Mouse (Mus musculus) myocyte (in vitro differentiated cells): ENCODE data around the gene Cactin. TPM values are rescaled to one million over a fixed set of nuclear protein-coding genes. Genes with fewer than 3 reads are reported as not detected.
A peak's percentile ranks its signal among the peaks of the same experiment; 100 is the strongest.

Experiments used
- H3K27me3 ChIP-seq: one replicate; pipeline ENCODE4 v1.6.1; 2011; ENCODE audit not compliant: control insufficient read depth, insufficient read depth, insufficient read length
- H3K36me3 ChIP-seq: one replicate; pipeline ENCODE4 v1.6.1; 2011; ENCODE audit not compliant: control insufficient read depth, insufficient read depth
- H3K4me2 ChIP-seq: one replicate; pipeline ENCODE4 v1.6.1; 2011; ENCODE audit warnings: low read depth, control low read depth
- H3K4me3 ChIP-seq: one replicate; pipeline ENCODE4 v1.5.1; 2011; ENCODE audit warnings: mild to moderate bottlenecking, control low read depth, moderate library complexity
- H3K79me2 ChIP-seq: one replicate; pipeline ENCODE4 v1.6.1; 2011; ENCODE audit not compliant: control insufficient read depth, insufficient read depth
- H3ac ChIP-seq: one replicate; pipeline ENCODE4 v1.6.1; 2011; ENCODE audit not compliant: control insufficient read depth, insufficient read length
- CEBPB ChIP-seq: IDR thresholded peaks from 2 replicates; pipeline ENCODE4 v1.6.1; 2011; ENCODE audit warnings: mild to moderate bottlenecking, moderate library complexity; ENCODE audit not compliant: poor library complexity, insufficient read depth, severe bottlenecking
- E2F4 ChIP-seq: IDR thresholded peaks from one replicate; pipeline ENCODE4 v1.6.1; 2011; ENCODE audit warnings: mild to moderate bottlenecking, control low read depth, moderate library complexity; ENCODE audit not compliant: insufficient read depth
- MAX ChIP-seq: IDR thresholded peaks from one replicate; pipeline ENCODE4 v1.6.1; 2011; ENCODE audit warnings: low read depth, mild to moderate bottlenecking, control low read depth
- MYOD1 ChIP-seq, 3 experiments: IDR thresholded peaks; one replicate each; pipeline ENCODE4 v1.6.1; 2011; ENCODE audit warnings: control low read depth in 2 of 3, low read depth in 2 of 3, mild to moderate bottlenecking in 2 of 3, moderate library complexity in 1 of 3; ENCODE audit not compliant: insufficient read length in 2 of 3, control insufficient read depth in 1 of 3
- MYOG ChIP-seq, 3 experiments: IDR thresholded peaks; one replicate each; pipeline ENCODE4 v1.6.1; 2011; ENCODE audit warnings: control low read depth in 2 of 3, low read depth in 2 of 3, mild to moderate bottlenecking in 2 of 3; ENCODE audit not compliant: insufficient read length in 2 of 3, control insufficient read depth in 1 of 3, insufficient read depth in 1 of 3
- POLR2A ChIP-seq: IDR thresholded peaks from one replicate; pipeline ENCODE4 v1.6.1; 2011; ENCODE audit warnings: low read depth, mild to moderate bottlenecking, control low read depth, moderate library complexity; ENCODE audit not compliant: insufficient read length
- POLR2AphosphoS2 ChIP-seq: IDR thresholded peaks from one replicate; pipeline ENCODE4 v1.6.1; 2011; ENCODE audit warnings: low read depth, control low read depth; ENCODE audit not compliant: insufficient read length
- REST ChIP-seq: IDR thresholded peaks from one replicate; pipeline ENCODE4 v1.6.1; 2011; ENCODE audit warnings: mild to moderate bottlenecking, control low read depth, moderate library complexity; ENCODE audit not compliant: insufficient read depth, insufficient read length
- SRF ChIP-seq: IDR thresholded peaks from one replicate; pipeline ENCODE4 v1.6.1; 2011; ENCODE audit warnings: low read depth; ENCODE audit not compliant: control insufficient read depth, insufficient read length
- TCF12 ChIP-seq: IDR thresholded peaks from one replicate; pipeline ENCODE4 v1.6.1; 2011; ENCODE audit warnings: mild to moderate bottlenecking, control low read depth; ENCODE audit not compliant: poor library complexity, insufficient read depth, severe bottlenecking
- TCF3 ChIP-seq: IDR thresholded peaks from one replicate; pipeline ENCODE4 v1.6.1; 2011; ENCODE audit warnings: low read depth, control low read depth; ENCODE audit not compliant: insufficient read length
- USF1 ChIP-seq: IDR thresholded peaks from one replicate; pipeline ENCODE4 v1.6.1; 2011; ENCODE audit warnings: low read depth, mild to moderate bottlenecking, control low read depth, moderate library complexity
- polyA plus RNA-seq: library from polyadenylated mRNA; unstranded; fragments of >200 nt; fragmentation: generic; extraction: Trizol; gene quantifications from one replicate; pipeline ENCODE4 v1.2.1, GENCODE M21; 2012; ENCODE audit warnings: missing spikeins

The Cactin gene
- polyA plus RNA-seq, 1 experiment = 31.3 TPM

DNA sequence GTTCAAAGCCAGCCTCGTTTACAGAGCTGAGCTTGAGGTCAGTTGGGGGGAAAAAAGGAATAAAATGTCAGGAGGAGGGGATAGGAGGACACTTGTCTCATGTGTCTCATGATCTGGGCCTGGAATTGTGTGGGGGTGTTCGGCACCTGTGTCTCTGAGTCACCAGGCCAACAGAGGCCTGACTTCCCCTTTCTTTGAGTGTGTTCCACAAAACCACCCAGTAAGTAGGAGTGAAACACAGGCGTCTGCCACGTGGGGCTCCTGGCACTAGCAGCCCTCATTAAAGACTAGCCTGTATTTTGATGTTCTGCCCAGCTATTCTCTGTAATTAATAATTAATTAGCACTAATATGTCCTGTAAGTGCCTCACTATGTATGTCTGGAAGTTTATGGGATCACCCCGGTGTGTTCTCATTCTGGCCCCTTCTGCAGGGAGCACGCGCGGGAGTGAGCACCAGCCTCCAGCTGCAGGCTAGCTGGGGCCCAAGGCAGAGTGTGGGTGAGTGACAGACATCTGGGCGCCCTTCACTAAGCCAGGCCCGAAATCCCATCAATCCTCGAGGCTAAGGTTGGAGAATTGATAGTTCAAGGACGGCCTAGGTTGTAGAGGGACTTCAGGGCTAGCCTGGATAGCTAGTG is 35.6 kb downstream of the Cactin start:
- Histone ChIP-seq H3K36me3 (no peaks in the 10 kb centered on the region), H3K4me3 (peak overlapping the region; percentile 55), H3ac (no peak overlapping the region), H3K4me2 (peak overlapping the region; percentile 80), H3K27me3 (no peaks in the 10 kb centered on the region), H3K79me2 (peaks cover 5% of the 10 kb centered on the region)
- peak in 2 of 3 experiments; percentile 44 to 88 for TF ChIP-seq MYOD1 (IDR thresholded peaks at IDR 0.05; ENCODE audit: control insufficient read depth in 1 of 3, insufficient read length in 2 of 3, low read depth in 2 of 3)
- TF ChIP-seq MYOG (IDR thresholded peaks at IDR 0.05; ENCODE audit: control insufficient read depth in 1 of 3, insufficient read depth in 1 of 3, insufficient read length in 2 of 3, low read depth in 2 of 3) = peak in 1 of 3 experiments; percentile 75
- TF ChIP-seq POLR2A = no peak
- TF ChIP-seq POLR2AphosphoS2 = no peak
- no peak for TF ChIP-seq MAX
- TF ChIP-seq CEBPB = no peak
- TF ChIP-seq TCF3 = no peak

GRCm38 (mm10) chr10:81356991-81357844 is 36.3 kb downstream of the Cactin start, which contains the start of gene Mfsd12:
TSS of gene Mfsd12 (plus strand) at chr10:81357491.
- TF ChIP-seq POLR2A = peak; percentile 95
- no peak for TF ChIP-seq USF1
- TF ChIP-seq POLR2AphosphoS2 = peak; percentile 86
- TF ChIP-seq MYOD1 (IDR thresholded peaks at IDR 0.05; ENCODE audit: control insufficient read depth in 1 of 3, insufficient read length in 2 of 3, low read depth in 2 of 3) = peak in 1 of 3 experiments; percentile 35
- peak in 1 of 3 experiments; percentile 25 for TF ChIP-seq MYOG (IDR thresholded peaks at IDR 0.05; ENCODE audit: control insufficient read depth in 1 of 3, insufficient read depth in 1 of 3, insufficient read length in 2 of 3, low read depth in 2 of 3)
- no peak for TF ChIP-seq CEBPB
- no peak for TF ChIP-seq REST
- TF ChIP-seq TCF3 = no peak
- no peak for TF ChIP-seq MAX
- TF ChIP-seq SRF = peak; percentile 64
- no peak for TF ChIP-seq E2F4
- TF ChIP-seq TCF12 = no peak
- Histone ChIP-seq H3K4me3 (peak within 1 kb of the TSS; percentile 55), H3K36me3 (no peaks in the 10 kb centered on the region), H3ac (peak within 1 kb of the TSS; percentile 25), H3K4me2 (peak within 1 kb of the TSS; percentile 92), H3K27me3 (no peaks in the 10 kb centered on the region), H3K79me2 (peaks cover 5% of the 10 kb centered on the region)

GRCm38 (mm10) chr10:81358209-81358608 is 37.3 kb downstream of the Cactin start:
- Histone ChIP-seq H3K27me3 (no peaks in the 10 kb centered on the region), H3K79me2 (peaks cover 5% of the 10 kb centered on the region), H3K36me3 (no peaks in the 10 kb centered on the region), H3K4me3 (peak overlapping the region; percentile 55), H3K4me2 (peak overlapping the region; percentile 92), H3ac (peak overlapping the region; percentile 25)
- no peak for TF ChIP-seq MAX
- TF ChIP-seq MYOG (IDR thresholded peaks at IDR 0.05; ENCODE audit: control insufficient read depth in 1 of 3, insufficient read depth in 1 of 3, insufficient read length in 2 of 3, low read depth in 2 of 3) = peak in 1 of 3 experiments; percentile 40
- no peak for TF ChIP-seq POLR2A
- TF ChIP-seq TCF12 = no peak

- H3K79me2 ChIP-seq = peaks cover 5% of the 10 kb centered on the region
- H3K27me3 ChIP-seq = no peaks in the 10 kb centered on the region
- peak overlapping the region; percentile 55 for H3K4me3 ChIP-seq
- TF ChIP-seq POLR2A = no peak
- no peaks in the 10 kb centered on the region for H3K36me3 ChIP-seq
- H3ac ChIP-seq = no peak overlapping the region
- H3K4me2 ChIP-seq = peak overlapping the region; percentile 92
These were observed 37.9 kb downstream of the Cactin start for GRCm38 (mm10) chr10:81358841-81359240.

DNA sequence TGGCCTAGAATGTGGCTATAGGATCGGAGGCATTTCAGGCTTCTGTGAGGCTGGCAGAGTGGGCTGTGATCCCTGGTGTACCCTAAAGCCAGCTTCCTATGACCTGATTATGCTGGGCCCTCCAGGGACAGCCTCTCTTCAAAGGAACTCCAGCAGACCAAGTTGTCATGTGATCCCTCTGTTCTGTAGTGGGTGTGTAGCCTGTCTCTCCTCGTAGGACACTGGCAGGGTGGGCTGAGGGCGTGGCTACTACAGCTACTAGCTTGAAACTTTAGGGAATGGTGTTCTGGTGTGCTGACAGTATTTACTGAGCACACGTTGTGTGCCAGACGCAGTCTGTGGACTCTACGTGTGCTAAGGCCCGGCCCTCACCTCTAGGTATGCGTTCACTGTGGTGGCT is 39.8 kb downstream of the Cactin start:
- Histone ChIP-seq H3K4me2 (peak overlapping the region; percentile 44), H3K4me3 (no peak overlapping the region), H3K36me3 (no peaks in the 10 kb centered on the region), H3ac (no peak overlapping the region), H3K27me3 (no peaks in the 10 kb centered on the region), H3K79me2 (peaks cover 5% of the 10 kb centered on the region)
- TF ChIP-seq USF1 = peak; percentile 39
- no peak for TF ChIP-seq REST
